Mouse (Mus musculus): ENCODE measurements around the gene Cd274. TPM values are rescaled to one million over a fixed set of nuclear protein-coding genes. Genes with fewer than 3 reads are reported as not detected.
A peak's percentile ranks its signal among the peaks of the same experiment; 100 is the strongest.

Cd274 gene
- total RNA-seq (2021): 1 to 10 TPM in 1 of 2 experiments, under 1 TPM in 1; 1.00 to 1.2 TPM
- long read RNA-seq, experiment 1: 0 reads
- long read RNA-seq, experiment 2: 0 reads

- peak; percentile 22 to 36 for DNase-seq (ENCODE audit: low spot score in 2 of 2)
- peak within 1 kb of the TSS; percentile 72 for H3K27ac ChIP-seq
- TF ChIP-seq CTCF (conservative IDR thresholded peaks at IDR 0.05): no peak
- H3K4me3 ChIP-seq: peak within 1 kb of the TSS; percentile 75
Observed at GRCm38 (mm10) chr19:29366969-29367622, at the start of gene Cd274, which contains the start of gene Plgrkt. TSS of gene Cd274 (plus strand) at chr19:29367455. TSS of gene Plgrkt (minus strand) at chr19:29367390.

- TF ChIP-seq CTCF (conservative IDR thresholded peaks at IDR 0.05): no peak
- Histone ChIP-seq H3K4me3 (no peak overlapping the region), H3K27ac (no peak overlapping the region)
- no peak for DNase-seq (ENCODE audit: low spot score in 2 of 2)
Observed at GRCm38 (mm10) chr19:29323416-29324049, 43.7 kb upstream of the Cd274 start.

- Histone ChIP-seq H3K4me3 (peak within 1 kb of the TSS; percentile 50), H3K27ac (no peak within 1 kb of the TSS)
- peak in 1 of 2 experiments; percentile 31 for DNase-seq (ENCODE audit: low spot score in 2 of 2)
- TF ChIP-seq CTCF (conservative IDR thresholded peaks at IDR 0.05): no peak
Observed at GRCm38 (mm10) chr19:29325053-29325851, 42.0 kb upstream of the Cd274 start, which contains the start of gene Insl6. TSS of gene Insl6 (minus strand) at chr19:29325356.

- no peak overlapping the region for H3K27ac ChIP-seq
- no peak for TF ChIP-seq CTCF (conservative IDR thresholded peaks at IDR 0.05)
- no peak overlapping the region; the same call in 1 of the 2 replicates for H3K4me3 ChIP-seq
- DNase-seq (ENCODE audit: low spot score in 2 of 2): no peak
Observed at GRCm38 (mm10) chr19:29325852-29326180, 41.4 kb upstream of the Cd274 start.

GRCm38 (mm10) chr19:29326396-29326795, 40.9 kb upstream of the Cd274 start:
- TF ChIP-seq CTCF (conservative IDR thresholded peaks at IDR 0.05): no peak
- no peak overlapping the region for H3K4me3 ChIP-seq
- H3K27ac ChIP-seq: no peak overlapping the region
- no peak for DNase-seq (ENCODE audit: low spot score in 2 of 2)

- TF ChIP-seq CTCF (conservative IDR thresholded peaks at IDR 0.05): no peak
- Histone ChIP-seq H3K27ac (no peak overlapping the region), H3K4me3 (no peak overlapping the region)
- no peak for DNase-seq (ENCODE audit: low spot score in 2 of 2)
Observed at GRCm38 (mm10) chr19:29326822-29327552, 40.3 kb upstream of the Cd274 start.

- no peak within 1 kb of the TSS for H3K27ac ChIP-seq
- no peak for TF ChIP-seq CTCF (conservative IDR thresholded peaks at IDR 0.05)
- no peak for DNase-seq (ENCODE audit: low spot score in 2 of 2)
- H3K4me3 ChIP-seq: peak within 1 kb of the TSS; percentile 54
Observed at GRCm38 (mm10) chr19:29334068-29334745, 33.0 kb upstream of the Cd274 start, which contains the start of gene Rln1. TSS of gene Rln1 (minus strand) at chr19:29334670.

- no peak overlapping the region for H3K27ac ChIP-seq
- DNase-seq (ENCODE audit: low spot score in 2 of 2): no peak
- no peak overlapping the region for H3K4me3 ChIP-seq
- TF ChIP-seq CTCF (conservative IDR thresholded peaks at IDR 0.05): peak; percentile 41
Observed at GRCm38 (mm10) chr19:29336624-29337023, 30.6 kb upstream of the Cd274 start.

GRCm38 (mm10) chr19:29341029-29341428, 26.2 kb upstream of the Cd274 start:
- Histone ChIP-seq H3K4me3 (no peak overlapping the region), H3K27ac (no peak overlapping the region)
- no peak for TF ChIP-seq CTCF (conservative IDR thresholded peaks at IDR 0.05)
- DNase-seq (ENCODE audit: low spot score in 2 of 2): no peak

GRCm38 (mm10) chr19:29342281-29342680, 25.0 kb upstream of the Cd274 start:
- DNase-seq (ENCODE audit: low spot score in 2 of 2): no peak
- H3K4me3 ChIP-seq: no peak overlapping the region
- no peak for TF ChIP-seq CTCF (conservative IDR thresholded peaks at IDR 0.05)
- H3K27ac ChIP-seq: no peak overlapping the region

GRCm38 (mm10) chr19:29344868-29345267, 22.4 kb upstream of the Cd274 start:
- Histone ChIP-seq H3K4me3 (no peak overlapping the region), H3K27ac (no peak overlapping the region)
- DNase-seq (ENCODE audit: low spot score in 2 of 2): no peak
- no peak for TF ChIP-seq CTCF (conservative IDR thresholded peaks at IDR 0.05)

- Histone ChIP-seq H3K4me3 (no peak overlapping the region), H3K27ac (no peak overlapping the region)
- no peak for DNase-seq (ENCODE audit: low spot score in 2 of 2)
- TF ChIP-seq CTCF (conservative IDR thresholded peaks at IDR 0.05): no peak
Observed at GRCm38 (mm10) chr19:29345636-29346035, 21.6 kb upstream of the Cd274 start.
